Mouse (Mus musculus) C3H10T1/2 (cell line): ENCODE data around the gene Bicral. TPM values are rescaled to one million over a fixed set of nuclear protein-coding genes. Genes with fewer than 3 reads are reported as not detected.

Experiments
- polyA plus RNA-seq, 2 experiments: library from polyadenylated mRNA; unstranded; fragments of >200 nt; fragmentation: generic; extraction: Trizol; gene quantifications; one replicate each; pipeline ENCODE4 v1.2.1; 2012; ENCODE audit warnings: missing spikeins in 2 of 2

Bicral gene
- polyA plus RNA-seq, result 1 to 10 TPM in 1 of 2 experiments, under 1 TPM in 1; 0.28 to 7.2 TPM

GRCm38 (mm10) chr17:46857903-46858748 lies at the start of gene Bicral:
Gene Bicral (minus strand): TSS chr17:46858482.

GRCm38 (mm10) chr17:46890116-46890815 lies 32.0 kb upstream of the Bicral start, which contains the start of gene Tbcc:
Gene Tbcc (plus strand): TSS chr17:46890684.

GRCm38 (mm10) chr17:46782341-46783221 lies 75.7 kb downstream of the Bicral start, which contains the start of gene Rpl7l1:
Gene Rpl7l1 (minus strand): TSS chr17:46782672.

GRCm38 (mm10) chr17:46772404-46773277 lies 85.6 kb downstream of the Bicral start, which contains the start of gene 2310039H08Rik:
Gene 2310039H08Rik (plus strand): TSS chr17:46772635.

GRCm38 (mm10) chr17:46763544-46763943 lies 94.7 kb downstream of the Bicral start, which contains the start of gene Ptcra:
Gene Ptcra (minus strand): TSS chr17:46763712.

GRCm38 (mm10) chr17:46751794-46752556 lies 106.3 kb downstream of the Bicral start, which contains the start of gene Cnpy3:
Gene Cnpy3 (minus strand): TSS chr17:46752214.

Other genes starting within 250 kb of the Bicral start
- gene Ptk7, start 229.0 kb downstream of the Bicral start, polyA plus RNA-seq, result 1 to 10 TPM in 1 of 2 experiments, under 1 TPM in 1; 0.82 to 7.0 TPM
- gene Klc4, start 212.5 kb downstream of the Bicral start, polyA plus RNA-seq, result 10 to 100 TPM in 1 of 2 experiments, 1 to 10 TPM in 1; 6.4 to 23.3 TPM
- 100 to 1,000 TPM; 127 to 324 TPM for gene Mrpl2, start 212.3 kb downstream of the Bicral start, polyA plus RNA-seq
- 100 to 1,000 TPM in 1 of 2 experiments, 10 to 100 TPM in 1; 73.7 to 172 TPM for gene Cul7, start 208.1 kb downstream of the Bicral start, polyA plus RNA-seq
- 10 to 100 TPM; 30.8 to 53.1 TPM for gene Rrp36, start 184.1 kb downstream of the Bicral start, polyA plus RNA-seq
- 100 to 1,000 TPM; 206 to 222 TPM for gene Mea1, start 179.7 kb downstream of the Bicral start, polyA plus RNA-seq
- gene Klhdc3, start 177.6 kb downstream of the Bicral start, polyA plus RNA-seq, result 100 to 1,000 TPM in 1 of 2 experiments, 10 to 100 TPM in 1; 71.0 to 103 TPM
- 100 to 1,000 TPM in 1 of 2 experiments, 10 to 100 TPM in 1; 79.4 to 109 TPM for gene Ppp2r5d, start 153.4 kb downstream of the Bicral start, polyA plus RNA-seq
- 10 to 100 TPM; 30.1 to 56.6 TPM for gene Pex6, start 147.0 kb downstream of the Bicral start, polyA plus RNA-seq
- under 1 TPM; 0.30 to 0.38 TPM for gene Gnmt, start 129.3 kb downstream of the Bicral start, polyA plus RNA-seq
- 10 to 100 TPM; 64.8 to 76.8 TPM for gene Cnpy3, start 106.3 kb downstream of the Bicral start, polyA plus RNA-seq
- gene Ptcra, start 94.8 kb downstream of the Bicral start, polyA plus RNA-seq, result under 1 TPM; 0.07 to 0.11 TPM
- gene 2310039H08Rik, start 85.8 kb downstream of the Bicral start, polyA plus RNA-seq, result 100 to 1,000 TPM; 116 to 123 TPM
- gene Rpl7l1, start 75.8 kb downstream of the Bicral start, polyA plus RNA-seq, result 10 to 100 TPM; 34.7 to 71.1 TPM
- 10 to 100 TPM; 51.3 to 59.2 TPM for gene Tbcc, start 32.2 kb upstream of the Bicral start, polyA plus RNA-seq
- under 1 TPM in 1 of 2 experiments, not detected in 1; 0.02 TPM for gene Prph2, start 52.0 kb upstream of the Bicral start, polyA plus RNA-seq
- 10 to 100 TPM in 1 of 2 experiments, 1 to 10 TPM in 1; 6.3 to 22.3 TPM for gene Ubr2, start 152.1 kb upstream of the Bicral start, polyA plus RNA-seq